Mouse (Mus musculus): ENCODE measurements at regions not wholly inside any gene's neighbourhood (a gene's known extent, or its start where the extent isn't known, plus 50 kb on each side); places are given as distances from the start of the nearest gene placed in this dataset. TPM values are rescaled to one million over a fixed set of nuclear protein-coding genes. Genes with fewer than 3 reads are reported as not detected.

- DNase-seq: no peak
- intact Hi-C loops (cut with DNase I): no loop called here
- TF ChIP-seq CTCF (IDR thresholded peaks at IDR 0.05): no peak
- Histone ChIP-seq H3K4me3 (no peak overlapping the region), H3K27ac (no peak overlapping the region)
Observed at GRCm38 (mm10) chr8:64282806-64283205, 76.7 kb upstream of the Tll1 start.

GRCm38 (mm10) chr8:64281598-64281997 is 75.5 kb upstream of the Tll1 start:
- Histone ChIP-seq H3K27ac (no peak overlapping the region), H3K4me3 (no peak overlapping the region)
- no peak for DNase-seq
- intact Hi-C loops (cut with DNase I): no loop called here
- TF ChIP-seq CTCF (IDR thresholded peaks at IDR 0.05): no peak

- TF ChIP-seq CTCF (IDR thresholded peaks at IDR 0.05): no peak
- Histone ChIP-seq H3K27ac (no peak overlapping the region), H3K4me3 (no peak overlapping the region)
- no peak for DNase-seq
- intact Hi-C loops (cut with DNase I): no loop called here
Observed at GRCm38 (mm10) chr8:64280391-64280790, 74.3 kb upstream of the Tll1 start.

GRCm38 (mm10) chr8:64276058-64276457 is 70.0 kb upstream of the Tll1 start:
- intact Hi-C loops (cut with DNase I): no loop called here
- no peak for TF ChIP-seq CTCF (IDR thresholded peaks at IDR 0.05)
- DNase-seq: no peak
- Histone ChIP-seq H3K27ac (no peak overlapping the region), H3K4me3 (peak overlapping the region; percentile 20; the same call in 1 of the 2 replicates)

- H3K27ac ChIP-seq: no peak overlapping the region
- no peak for TF ChIP-seq CTCF (IDR thresholded peaks at IDR 0.05)
Observed at GRCm38 (mm10) chr8:64265304-64265945, 59.4 kb upstream of the Tll1 start.

More at GRCm38 (mm10) chr8:64265304-64265945, 59.4 kb upstream of the Tll1 start:
- intact Hi-C loops (cut with DNase I): no loop called here
- no peak overlapping the region for H3K4me3 ChIP-seq
- DNase-seq: no peak

Small RNA genes in the stretch of these regions (microRNA-seq; reads per million reads assigned to microRNA genes)
- gene Mir710: not detected

All from gastrocnemius, adult 2 months (tissue).